Mouse (Mus musculus) lung, adult 2 months (tissue): ENCODE results near the gene Strip1. TPM values are rescaled to one million over a fixed set of nuclear protein-coding genes. Genes with fewer than 3 reads are reported as not detected.
A peak's percentile ranks its signal among the peaks of the same experiment; 100 is the strongest.

Experiments used
- DNase-seq: peaks from one replicate; pipeline ENCODE4 v3.0.0; 2022
- H3K4me1 ChIP-seq: fragments of 200-500 bp; 2 replicates; pipeline ENCODE4 v1.6.1; 2011; ENCODE audit warnings: low read length; ENCODE audit not compliant: control insufficient read depth, insufficient read depth
- H3K4me3 ChIP-seq: fragments of 200-500 bp; replicated peaks from 2 replicates; pipeline ENCODE3; 2011; ENCODE audit warnings: low read depth, mild to moderate bottlenecking, control low read depth, low read length; ENCODE audit errors: extremely low read depth
- CTCF ChIP-seq: fragments of 200-500 bp; IDR thresholded peaks from 2 replicates; pipeline ENCODE4 v1.5.1; 2011; ENCODE audit warnings: mild to moderate bottlenecking, low read length, control low read depth; ENCODE audit not compliant: insufficient read depth
- POLR2A ChIP-seq: fragments of 200-500 bp; IDR thresholded peaks from 2 replicates; pipeline ENCODE4 v1.6.1; 2011; ENCODE audit warnings: low read depth, mild to moderate bottlenecking, control low read depth, low read length, borderline replicate concordance; ENCODE audit errors: extremely low read depth
- WGBS: fragments of 180-500 bp; shearing (Covaris S2); methylation state at CpG from one replicate; pipeline ENCODE4 v1.1.7; 2018; 5-methylcytosine and 5-hydroxymethylcytosine counted together
- polyA plus RNA-seq: library from polyadenylated mRNA; depleted of rRNA; stranded (reverse); fragments of >200 nt; gene quantifications from 2 replicates; pipeline ENCODE4 v1.2.3, GENCODE M21; 2012; rRNA removed

Strip1 gene
- polyA plus RNA-seq = 35.3 and 43.6 TPM in 2 replicates

- peak; percentile 89 for DNase-seq
- H3K4me3 ChIP-seq = peak within 1 kb of the TSS; percentile 84
- peaks cover 4% of the 10 kb centered on the region; the same call in 1 of the 2 replicates for H3K4me1 ChIP-seq
- WGBS = 0% methylated on average over 35 of the region's 35 CpGs
- TF ChIP-seq CTCF (no peak), POLR2A (peak; percentile 73; the same call in 1 of the 2 replicates)
Observed at GRCm38 (mm10) chr3:107631523-107631958, at the start of gene Strip1. Gene Strip1 (minus strand): TSS chr3:107631694.

GRCm38 (mm10) chr3:107680790-107681576, 49.5 kb upstream of the Strip1 start:
- H3K4me1 ChIP-seq = peaks cover 19% of the 10 kb centered on the region
- TF ChIP-seq CTCF = no peak
- TF ChIP-seq POLR2A = no peak
- WGBS = 18% methylated on average over 7 of the region's 7 CpGs
- H3K4me3 ChIP-seq = no peak overlapping the region
- no peak for DNase-seq

GRCm38 (mm10) chr3:107671509-107671908, 40.0 kb upstream of the Strip1 start:
- TF ChIP-seq CTCF (no peak), POLR2A (no peak)
- no peak for DNase-seq
- 85% methylated on average over 2 of the region's 2 CpGs for WGBS
- H3K4me3 ChIP-seq = no peak overlapping the region
- H3K4me1 ChIP-seq = no peaks in the 10 kb centered on the region

- no peak for DNase-seq
- no peaks in the 10 kb centered on the region for H3K4me1 ChIP-seq
- TF ChIP-seq POLR2A = no peak
- no peak for TF ChIP-seq CTCF
- no peak overlapping the region for H3K4me3 ChIP-seq
- WGBS = 69% methylated on average over 4 of the region's 4 CpGs
Observed at GRCm38 (mm10) chr3:107670500-107670899, 39.0 kb upstream of the Strip1 start.

GRCm38 (mm10) chr3:107668786-107669185, 37.3 kb upstream of the Strip1 start:
- DNase-seq = no peak
- 85% methylated on average over 7 of the region's 7 CpGs for WGBS
- TF ChIP-seq CTCF (no peak), POLR2A (no peak)
- no peaks in the 10 kb centered on the region for H3K4me1 ChIP-seq
- H3K4me3 ChIP-seq = no peak overlapping the region

- no peak for TF ChIP-seq CTCF
- H3K4me3 ChIP-seq = no peak overlapping the region
- DNase-seq = no peak
- H3K4me1 ChIP-seq = no peaks in the 10 kb centered on the region
- WGBS = 78% methylated on average over 6 of the region's 6 CpGs
Observed at GRCm38 (mm10) chr3:107667426-107667825, 35.9 kb upstream of the Strip1 start.

GRCm38 (mm10) chr3:107664641-107665040, 33.1 kb upstream of the Strip1 start:
- WGBS = 93% methylated on average over 1 of the region's 1 CpGs
- Histone ChIP-seq H3K4me3 (no peak overlapping the region), H3K4me1 (no peaks in the 10 kb centered on the region)
- DNase-seq = no peak
- TF ChIP-seq POLR2A = no peak
- TF ChIP-seq CTCF = no peak

- no peak for DNase-seq
- Histone ChIP-seq H3K4me1 (no peaks in the 10 kb centered on the region), H3K4me3 (no peak overlapping the region)
- 95% methylated on average over 1 of the region's 1 CpGs for WGBS
- TF ChIP-seq POLR2A = no peak
- no peak for TF ChIP-seq CTCF
Observed at GRCm38 (mm10) chr3:107659000-107659399, 27.5 kb upstream of the Strip1 start.

- H3K4me3 ChIP-seq = no peak overlapping the region
- no peak for DNase-seq
- H3K4me1 ChIP-seq = no peaks in the 10 kb centered on the region
- 63% methylated on average over 4 of the region's 4 CpGs for WGBS
- TF ChIP-seq CTCF (no peak), POLR2A (no peak)
Observed at GRCm38 (mm10) chr3:107656888-107657287, 25.4 kb upstream of the Strip1 start.

GRCm38 (mm10) chr3:107656151-107656550, 24.7 kb upstream of the Strip1 start:
- no peak for TF ChIP-seq POLR2A
- no peak for TF ChIP-seq CTCF
- Histone ChIP-seq H3K4me1 (no peaks in the 10 kb centered on the region), H3K4me3 (no peak overlapping the region)
- WGBS = 85% methylated on average over 2 of the region's 2 CpGs
- no peak for DNase-seq
